Mouse (Mus musculus): ENCODE measurements around the gene Lgi1.

DNA sequence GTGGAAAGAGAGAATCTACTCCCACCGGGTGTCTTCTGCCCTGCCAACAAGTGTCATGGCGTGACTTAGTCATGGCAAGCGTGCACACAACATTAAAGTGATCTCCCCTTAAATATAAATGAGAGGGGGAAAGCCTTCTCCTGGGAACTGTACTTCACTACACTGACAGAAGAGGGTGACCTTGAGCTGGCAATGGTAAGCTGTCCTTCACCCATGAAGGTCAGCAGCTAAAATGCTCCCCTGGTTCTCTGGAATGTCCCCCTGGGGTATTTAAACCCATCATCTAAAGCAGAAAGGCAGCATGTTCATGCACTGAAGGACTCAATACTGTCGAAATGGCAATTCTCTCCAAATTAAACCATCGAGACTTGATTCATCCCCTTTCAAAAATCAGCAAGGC lies 64.9 kb downstream of the Lgi1 start:
- TF ChIP-seq GATA1 (IDR thresholded peaks at IDR 0.05; ENCODE audit: borderline replicate concordance, low read length) (no peak), FLI1 (IDR thresholded peaks at IDR 0.05; ENCODE audit: low read length) (no peak)

All from megakaryocyte, embryonic 14.5 days (primary cell).